Mouse (Mus musculus): ENCODE data around the gene Lcp2.

GRCm38 (mm10) chr11:34109260-34109659 is 62.5 kb downstream of the Lcp2 start:
- TF ChIP-seq POU5F1 (IDR thresholded peaks at IDR 0.05; ENCODE audit: borderline replicate concordance, low read length), result no peak
- no peak for TF ChIP-seq CTCF (conservative IDR thresholded peaks at IDR 0.05; ENCODE audit: low read length)
- TF ChIP-seq NANOG (IDR thresholded peaks at IDR 0.05; ENCODE audit: borderline replicate concordance, low read length), result no peak
